Mouse (Mus musculus): Measurements from ENCODE around the gene Gm5127.

GRCm38 (mm10) chrX:106662101-106662500, 79.1 kb downstream of the Gm5127 start:
- TF ChIP-seq CTCF (IDR thresholded peaks at IDR 0.05; ENCODE audit: low read depth, low read length) (no peak), GATA1 (IDR thresholded peaks at IDR 0.05; ENCODE audit: borderline replicate concordance, low read length) (no peak), POLR2AphosphoS5 (IDR thresholded peaks at IDR 0.05; ENCODE audit: insufficient replicate concordance, low read depth, low read length) (no peak), TAL1 (conservative IDR thresholded peaks at IDR 0.05; ENCODE audit: low read depth, low read length) (no peak)

Data from G1E (cell line).